Mouse (Mus musculus): ENCODE data around the gene Poc1b. TPM values are rescaled to one million over a fixed set of nuclear protein-coding genes. Genes with fewer than 3 reads are reported as not detected.

The Poc1b gene
- polyA plus RNA-seq, 1 experiment from 2014 or later: 10.0 TPM

- H3K36me3 ChIP-seq: no peaks in the 10 kb centered on the region
- H3K9me3 ChIP-seq: no peaks in the 10 kb centered on the region
- whole genome bisulfite sequencing: 15% methylated on average over 18 of the region's 18 CpGs
- peak; percentile 22; the same call in 1 of the 2 replicates for ATAC-seq (ENCODE audit: extremely low read depth, insufficient number of reproducible peaks, low FRiP score, low TSS enrichment)
- no peak overlapping the region for H3K27ac ChIP-seq (replicated peaks)
- H3K4me1 ChIP-seq: peaks cover 40% of the 10 kb centered on the region
- H3K4me3 ChIP-seq: peak overlapping the region; percentile 34
- H3K27me3 ChIP-seq (replicated peaks): no peaks in the 10 kb centered on the region
- peak overlapping the region; percentile 64 for H3K4me2 ChIP-seq
- peak overlapping the region; percentile 51 for H3K9ac ChIP-seq
Measured at GRCm38 (mm10) chr10:99115471-99116236, 8.8 kb downstream of the Poc1b start.

DNA sequence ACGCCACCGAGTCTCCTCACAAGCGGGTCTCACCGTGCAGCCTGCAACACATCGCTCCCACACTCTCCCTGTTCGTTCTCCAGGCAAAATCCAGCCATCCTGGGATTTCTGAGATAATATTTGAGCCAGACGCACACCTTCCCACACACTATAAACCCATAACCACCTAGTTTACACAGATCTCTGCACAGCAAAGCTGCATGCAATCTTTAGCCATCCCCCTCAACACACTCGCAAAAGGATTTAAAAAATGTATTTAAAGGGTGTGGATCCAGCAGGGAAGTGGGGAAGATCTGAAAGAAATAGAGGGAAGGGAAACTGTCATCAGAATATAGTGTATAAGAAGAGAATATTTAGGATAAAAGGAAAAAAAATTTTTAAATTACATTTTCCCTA, 9.4 kb downstream of the Poc1b start:
- peak overlapping the region; percentile 51 for H3K9ac ChIP-seq
- peak overlapping the region; percentile 34 for H3K4me3 ChIP-seq
- H3K4me1 ChIP-seq: peaks cover 35% of the 10 kb centered on the region

DNA sequence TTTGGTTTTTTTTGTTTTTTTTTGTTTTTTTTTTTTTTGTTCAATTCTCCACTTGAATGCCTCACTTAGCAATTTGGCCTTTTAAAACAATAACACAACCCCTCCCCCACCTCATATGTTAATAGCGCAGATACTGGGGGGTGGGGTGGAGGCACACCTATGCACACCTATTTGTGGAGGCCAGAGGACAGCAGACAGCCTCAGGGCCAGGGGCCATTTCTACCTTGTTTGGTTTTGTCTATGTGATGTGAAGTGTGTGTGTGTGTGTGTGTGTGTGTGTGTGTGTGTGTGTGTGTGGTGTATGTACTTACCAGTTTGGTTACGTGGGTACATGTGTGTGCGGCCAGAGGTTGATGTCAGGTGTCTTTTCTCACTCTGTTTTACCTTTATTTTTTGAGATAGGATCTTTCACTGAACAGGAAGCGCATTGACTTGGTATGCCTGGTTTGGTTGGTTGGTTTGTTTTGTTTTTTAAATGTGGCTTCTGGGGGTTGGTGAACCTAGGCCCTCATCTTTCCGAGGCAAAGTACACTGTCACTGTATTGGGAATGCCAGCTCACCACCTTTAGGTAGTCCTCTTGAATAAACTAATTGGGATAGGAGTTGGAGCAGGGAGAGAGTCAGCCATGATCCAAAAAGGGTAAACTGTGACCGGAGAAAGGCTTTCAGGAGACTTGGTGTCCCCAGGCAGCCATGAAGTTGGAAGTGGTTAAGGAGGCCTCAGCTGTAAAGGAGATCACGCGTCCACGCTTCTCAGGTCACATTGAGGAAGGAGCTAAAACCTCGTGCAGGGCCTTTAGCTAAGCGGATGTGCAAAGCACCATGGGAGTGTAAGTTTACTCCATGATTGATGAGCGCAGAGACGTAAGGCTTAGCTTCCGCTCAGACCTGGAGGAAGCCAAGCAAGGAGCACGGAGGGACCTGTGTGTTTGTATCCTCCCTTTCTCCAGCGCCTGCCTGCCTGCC, 10.1 kb downstream of the Poc1b start:
- H3K9ac ChIP-seq: no peak overlapping the region
- peaks cover 32% of the 10 kb centered on the region for H3K4me1 ChIP-seq
- ATAC-seq (ENCODE audit: extremely low read depth, insufficient number of reproducible peaks, low FRiP score, low TSS enrichment): no peak
- no peaks in the 10 kb centered on the region for H3K27me3 ChIP-seq (replicated peaks)
- H3K4me2 ChIP-seq: no peak overlapping the region
- no peaks in the 10 kb centered on the region for H3K36me3 ChIP-seq
- no peak overlapping the region for H3K27ac ChIP-seq (replicated peaks)
- no peak overlapping the region for H3K4me3 ChIP-seq
- WGBS: 82% methylated on average over 16 of the region's 16 CpGs
- H3K9me3 ChIP-seq: no peaks in the 10 kb centered on the region

More for the DNA sequence above, 9.4 kb downstream of the Poc1b start:
- 28% methylated on average over 8 of the region's 8 CpGs for WGBS
- no peaks in the 10 kb centered on the region for H3K27me3 ChIP-seq (replicated peaks)
- H3K36me3 ChIP-seq: no peaks in the 10 kb centered on the region
- no peak overlapping the region for H3K27ac ChIP-seq (replicated peaks)
- no peaks in the 10 kb centered on the region for H3K9me3 ChIP-seq
- no peak for ATAC-seq (ENCODE audit: extremely low read depth, insufficient number of reproducible peaks, low FRiP score, low TSS enrichment)
- H3K4me2 ChIP-seq: peak overlapping the region; percentile 64

- no peak overlapping the region for H3K27ac ChIP-seq (replicated peaks)
- H3K4me1 ChIP-seq: peaks cover 32% of the 10 kb centered on the region
- WGBS: 62% methylated on average over 10 of the region's 10 CpGs
- H3K4me2 ChIP-seq: no peak overlapping the region
- no peak overlapping the region for H3K4me3 ChIP-seq
- H3K9ac ChIP-seq: no peak overlapping the region
- no peaks in the 10 kb centered on the region for H3K27me3 ChIP-seq (replicated peaks)
- ATAC-seq (ENCODE audit: extremely low read depth, insufficient number of reproducible peaks, low FRiP score, low TSS enrichment): no peak
- H3K9me3 ChIP-seq: no peaks in the 10 kb centered on the region
- no peaks in the 10 kb centered on the region for H3K36me3 ChIP-seq
Measured at GRCm38 (mm10) chr10:99117876-99118275, 11.0 kb downstream of the Poc1b start.

- Histone ChIP-seq H3K9me3 (no peaks in the 10 kb centered on the region), H3K27ac (replicated peaks) (no peak overlapping the region), H3K27me3 (replicated peaks) (no peaks in the 10 kb centered on the region), H3K4me3 (no peak overlapping the region), H3K4me2 (no peak overlapping the region), H3K4me1 (peaks cover 29% of the 10 kb centered on the region), H3K9ac (no peak overlapping the region), H3K36me3 (no peaks in the 10 kb centered on the region)
- no peak for ATAC-seq (ENCODE audit: extremely low read depth, insufficient number of reproducible peaks, low FRiP score, low TSS enrichment)
- WGBS: 48% methylated on average over 6 of the region's 6 CpGs
Measured at GRCm38 (mm10) chr10:99118697-99119096, 11.9 kb downstream of the Poc1b start.

DNA sequence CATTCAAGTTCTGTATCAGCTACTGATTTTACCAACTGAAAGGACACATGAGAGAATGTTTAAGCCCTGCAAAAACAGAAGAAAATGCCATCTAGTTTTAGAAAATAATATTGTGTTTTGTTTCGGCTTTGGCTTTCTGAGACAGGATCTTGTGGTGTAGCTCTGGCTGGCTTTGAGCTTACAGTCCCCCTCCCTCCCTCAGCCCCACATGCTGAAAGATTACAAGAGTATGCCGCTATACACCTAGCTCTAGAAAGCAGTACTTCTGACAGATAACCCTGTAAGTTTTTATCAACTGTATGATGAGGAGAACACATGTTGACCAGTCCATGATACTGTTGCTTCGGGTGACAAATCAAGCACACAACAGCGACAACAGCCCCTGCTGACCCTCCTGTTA, 12.6 kb downstream of the Poc1b start:
- no peaks in the 10 kb centered on the region for H3K9me3 ChIP-seq
- no peak overlapping the region for H3K27ac ChIP-seq (replicated peaks)
- peaks cover 26% of the 10 kb centered on the region for H3K4me1 ChIP-seq
- no peaks in the 10 kb centered on the region for H3K36me3 ChIP-seq
- no peak overlapping the region for H3K9ac ChIP-seq
- H3K4me2 ChIP-seq: no peak overlapping the region
- H3K4me3 ChIP-seq: no peak overlapping the region
- WGBS: 62% methylated on average over 4 of the region's 4 CpGs
- no peak for ATAC-seq (ENCODE audit: extremely low read depth, insufficient number of reproducible peaks, low FRiP score, low TSS enrichment)
- H3K27me3 ChIP-seq (replicated peaks): no peaks in the 10 kb centered on the region

GRCm38 (mm10) chr10:99126225-99126624, 19.4 kb downstream of the Poc1b start, which contains the start of gene Phxr2:
Phxr2 (minus strand) TSS chr10:99126325.
- ATAC-seq (ENCODE audit: extremely low read depth, insufficient number of reproducible peaks, low FRiP score, low TSS enrichment): no peak
- peaks cover 12% of the 10 kb centered on the region; the same call in 1 of the 2 replicates for H3K36me3 ChIP-seq
- H3K4me1 ChIP-seq: peaks cover 9% of the 10 kb centered on the region; the same call in 1 of the 2 replicates
- H3K9ac ChIP-seq: no peak within 1 kb of the TSS
- H3K4me3 ChIP-seq: no peak within 1 kb of the TSS
- H3K27ac ChIP-seq (replicated peaks): no peak within 1 kb of the TSS
- no peak within 1 kb of the TSS for H3K4me2 ChIP-seq
- WGBS: 74% methylated on average over 4 of the region's 4 CpGs
- no peaks in the 10 kb centered on the region for H3K27me3 ChIP-seq (replicated peaks)
- H3K9me3 ChIP-seq: no peaks in the 10 kb centered on the region

GRCm38 (mm10) chr10:99126954-99127353, 20.1 kb downstream of the Poc1b start:
- no peak for ATAC-seq (ENCODE audit: extremely low read depth, insufficient number of reproducible peaks, low FRiP score, low TSS enrichment)
- H3K27ac ChIP-seq (replicated peaks): no peak overlapping the region
- no peaks in the 10 kb centered on the region for H3K27me3 ChIP-seq (replicated peaks)
- peaks cover 10% of the 10 kb centered on the region; the same call in 1 of the 2 replicates for H3K4me1 ChIP-seq
- no peaks in the 10 kb centered on the region for H3K9me3 ChIP-seq
- H3K36me3 ChIP-seq: peaks cover 12% of the 10 kb centered on the region; the same call in 1 of the 2 replicates
- no peak overlapping the region for H3K4me3 ChIP-seq
- WGBS: 81% methylated on average over 14 of the region's 14 CpGs
- H3K4me2 ChIP-seq: no peak overlapping the region
- no peak overlapping the region for H3K9ac ChIP-seq

GRCm38 (mm10) chr10:99127691-99128261, 20.9 kb downstream of the Poc1b start:
- no peaks in the 10 kb centered on the region for H3K27me3 ChIP-seq (replicated peaks)
- ATAC-seq (ENCODE audit: extremely low read depth, insufficient number of reproducible peaks, low FRiP score, low TSS enrichment): no peak
- no peak overlapping the region for H3K9ac ChIP-seq
- H3K4me3 ChIP-seq: no peak overlapping the region
- peaks cover 13% of the 10 kb centered on the region; the same call in 1 of the 2 replicates for H3K36me3 ChIP-seq
- H3K4me1 ChIP-seq: peaks cover 10% of the 10 kb centered on the region; the same call in 1 of the 2 replicates
- H3K9me3 ChIP-seq: no peaks in the 10 kb centered on the region
- no peak overlapping the region for H3K4me2 ChIP-seq
- 76% methylated on average over 11 of the region's 11 CpGs for WGBS
- H3K27ac ChIP-seq (replicated peaks): no peak overlapping the region

- no peak overlapping the region for H3K9ac ChIP-seq
- H3K4me2 ChIP-seq: no peak overlapping the region
- no peak for ATAC-seq (ENCODE audit: extremely low read depth, insufficient number of reproducible peaks, low FRiP score, low TSS enrichment)
- peaks cover 10% of the 10 kb centered on the region; the same call in 1 of the 2 replicates for H3K4me1 ChIP-seq
- no peak overlapping the region; the same call in 1 of the 2 replicates for H3K27ac ChIP-seq (replicated peaks)
- no peaks in the 10 kb centered on the region for H3K9me3 ChIP-seq
- H3K4me3 ChIP-seq: no peak overlapping the region
- H3K36me3 ChIP-seq: peaks cover 24% of the 10 kb centered on the region; the same call in 1 of the 2 replicates
- 30% methylated on average over 6 of the region's 6 CpGs for WGBS
- H3K27me3 ChIP-seq (replicated peaks): no peaks in the 10 kb centered on the region
Measured at GRCm38 (mm10) chr10:99130611-99131010, 23.8 kb downstream of the Poc1b start.

DNA sequence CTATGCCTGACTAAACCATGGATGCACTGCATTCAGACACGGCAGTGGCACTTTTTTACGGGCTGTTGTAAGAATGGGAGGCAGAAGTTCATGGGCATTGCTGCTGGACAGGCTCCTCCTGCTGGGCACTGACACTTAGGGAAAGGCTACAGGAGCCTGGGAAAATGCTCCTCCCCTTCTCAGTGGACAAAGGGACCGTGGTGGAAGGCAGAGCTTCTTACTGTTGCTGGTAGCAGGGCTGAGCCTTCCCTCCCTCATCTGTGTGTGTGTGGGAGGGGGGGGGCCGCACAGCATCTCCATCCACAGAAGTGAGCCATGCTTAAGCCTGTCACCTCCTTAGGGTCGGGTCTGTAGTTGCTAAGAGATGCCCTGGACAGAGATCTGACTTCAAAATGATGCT, 24.5 kb downstream of the Poc1b start:
- Histone ChIP-seq H3K9me3 (no peaks in the 10 kb centered on the region), H3K4me2 (no peak overlapping the region), H3K4me1 (peaks cover 12% of the 10 kb centered on the region), H3K27me3 (replicated peaks) (no peaks in the 10 kb centered on the region), H3K27ac (replicated peaks) (no peak overlapping the region), H3K4me3 (no peak overlapping the region), H3K9ac (no peak overlapping the region), H3K36me3 (peaks cover 21% of the 10 kb centered on the region; the same call in 1 of the 2 replicates)
- no peak for ATAC-seq (ENCODE audit: extremely low read depth, insufficient number of reproducible peaks, low FRiP score, low TSS enrichment)
- WGBS: 59% methylated on average over 5 of the region's 5 CpGs
